8 mouse cellular contexts compared by ENCODE assay signal in genomic region chr9:65823716-65824462, GRCm38 (mm10). TPM values are rescaled to one million over a fixed set of nuclear protein-coding genes. Genes with fewer than 3 reads are reported as not detected.
DNase-seq lines count a peak whose midpoint lies in the region; ATAC-seq lines count a peak whose summit lies in the region.

No protein-coding gene starts in this region.

- no peak for DNase-seq in hindbrain, embryonic 11.5 days (ENCODE audit: low spot score)
- peak; percentile 28 for DNase-seq in adipocyte (ENCODE audit: low spot score)
- peak; percentile 52 for DNase-seq in lung, postnatal 36 days
- no peak for DNase-seq in adrenal gland, adult 18-20 months (ENCODE audit: low spot score in 2 of 2)
- no peak for DNase-seq in embryo, embryonic 9.5 days (ENCODE audit: extremely low spot score)
- DNase-seq in adrenal gland, postnatal 25 days = no peak

- no peaks in the 10 kb centered on the region for H3K9me3 ChIP-seq in hindbrain, embryonic 12.5 days (replicated peaks)
- no peaks in the 10 kb centered on the region for H3K9me3 ChIP-seq in hindbrain, embryonic 11.5 days (ENCODE audit: control insufficient read depth, low read length)
- no peaks in the 10 kb centered on the region for H3K9me3 ChIP-seq in heart, embryonic 16.5 days (replicated peaks; ENCODE audit: control insufficient read depth, low read length)

- WGBS in hindbrain, embryonic 12.5 days = 60% methylated on average over 10 of the region's 10 CpGs
- WGBS in hindbrain, embryonic 11.5 days = 78% methylated on average over 10 of the region's 10 CpGs
- 33% methylated on average over 10 of the region's 10 CpGs for WGBS in heart, embryonic 16.5 days

- no peaks in the 10 kb centered on the region for H3K36me3 ChIP-seq in hindbrain, embryonic 12.5 days
- no peaks in the 10 kb centered on the region for H3K36me3 ChIP-seq in hindbrain, embryonic 11.5 days (ENCODE audit: control insufficient read depth, insufficient read depth, low read length)
- H3K36me3 ChIP-seq in heart, embryonic 16.5 days (ENCODE audit: control insufficient read depth, insufficient read depth) = no peaks in the 10 kb centered on the region

- peak overlapping the region; percentile 30; the same call in 1 of the 2 replicates for H3K27ac ChIP-seq in hindbrain, embryonic 12.5 days
- no peak overlapping the region for H3K27ac ChIP-seq in hindbrain, embryonic 11.5 days (ENCODE audit: low read depth, low read length)
- H3K27ac ChIP-seq in heart, embryonic 16.5 days (ENCODE audit: low read length) = peak overlapping the region; percentile 79

- peaks cover 56% of the 10 kb centered on the region for H3K4me1 ChIP-seq in hindbrain, embryonic 12.5 days
- H3K4me1 ChIP-seq in hindbrain, embryonic 11.5 days (replicated peaks; ENCODE audit: control insufficient read depth, insufficient read depth, low read length) = 0 out of 2 replicates have a peak, but pooled peaks cover 3% of the 10 kb centered on the region
- peaks cover 50% of the 10 kb centered on the region for H3K4me1 ChIP-seq in heart, embryonic 16.5 days (ENCODE audit: control insufficient read depth, insufficient read depth, low read length)

- no peak overlapping the region for H3K4me3 ChIP-seq in hindbrain, embryonic 12.5 days
- no peak overlapping the region for H3K4me3 ChIP-seq in hindbrain, embryonic 11.5 days (ENCODE audit: low read depth, low read length)
- peak overlapping the region; percentile 37 for H3K4me3 ChIP-seq in heart, embryonic 16.5 days (ENCODE audit: low read length)

- no peak for ATAC-seq in hindbrain, embryonic 12.5 days (ENCODE audit: low FRiP score)
- ATAC-seq in hindbrain, embryonic 11.5 days (ENCODE audit: low FRiP score) = no peak
- ATAC-seq in heart, embryonic 16.5 days (replicated peaks; ENCODE audit: extremely low read depth, insufficient read depth, low FRiP score) = no peak

- no peaks in the 10 kb centered on the region for H3K27me3 ChIP-seq in hindbrain, embryonic 12.5 days
- H3K27me3 ChIP-seq in hindbrain, embryonic 11.5 days (ENCODE audit: control insufficient read depth, insufficient read depth, low read length) = no peaks in the 10 kb centered on the region
- H3K27me3 ChIP-seq in heart, embryonic 16.5 days (ENCODE audit: control insufficient read depth, insufficient read depth, low read length) = no peaks in the 10 kb centered on the region

- no peak overlapping the region for H3K9ac ChIP-seq in hindbrain, embryonic 12.5 days
- no peak overlapping the region for H3K9ac ChIP-seq in hindbrain, embryonic 11.5 days (ENCODE audit: low read depth, low read length)
- H3K9ac ChIP-seq in heart, embryonic 16.5 days (ENCODE audit: low read length) = no peak overlapping the region; the same call in 1 of the 2 replicates

- peak overlapping the region; percentile 11 for H3K4me2 ChIP-seq in hindbrain, embryonic 12.5 days (replicated peaks)
- no peak overlapping the region for H3K4me2 ChIP-seq in hindbrain, embryonic 11.5 days (replicated peaks; ENCODE audit: low read depth, low read length)
- peak overlapping the region; percentile 63 for H3K4me2 ChIP-seq in heart, embryonic 16.5 days (ENCODE audit: low read depth, low read length)

RNA-seq across cellular contexts. Expression of gene Zfp609, which starts 3.5 kb away (rescaled TPM):
- 11.3 and 14.0 TPM in 2 replicates for polyA plus RNA-seq in hindbrain, embryonic 12.5 days (2016; fragmentation: Nextera tagmentation; extraction: Ambion mirVana)
- polyA plus RNA-seq in hindbrain, embryonic 11.5 days (2014; fragmentation: Nextera tagmentation; extraction: Ambion mirVana) = 9.2 and 12.5 TPM in 2 replicates
- polyA plus RNA-seq in heart, embryonic 16.5 days (2015; fragmentation: Nextera tagmentation; extraction: Ambion mirVana) = 4.2 and 5.1 TPM in 2 replicates
- 10 to 100 TPM; 19.6 to 24.4 TPM for total RNA-seq in adrenal gland, adult 18-20 months (2021)
- total RNA-seq in adrenal gland, postnatal 25 days (2021) = 35.1 and 35.7 TPM in 2 replicates

Comparison
In these comparisons a context has a peak if more than half of its experiments do, and no peak if none do; other contexts are left out.
1. DNase-seq: peak in adipocyte (single experiment) and lung, postnatal 36 days (single experiment); none in hindbrain, embryonic 11.5 days (single experiment), adrenal gland, adult 18-20 months (0 of 2), embryo, embryonic 9.5 days (single experiment) and adrenal gland, postnatal 25 days (single experiment).